Mouse (Mus musculus) heart, adult 2 months (tissue): ENCODE results near the gene Tmem203.

Experiments used
- CTCF ChIP-seq: fragments of 200-600 bp; IDR thresholded peaks from 2 replicates; pipeline ENCODE4 v1.8.1; 2022; ENCODE audit warnings: antibody characterized with exemption, mild to moderate bottlenecking, moderate library complexity
- EP300 ChIP-seq: fragments of 200-500 bp; IDR thresholded peaks from 2 replicates; pipeline ENCODE4 v1.6.1; 2011; ENCODE audit warnings: low read depth, low read length, control low read depth; ENCODE audit not compliant: insufficient read depth
- POLR2A ChIP-seq: fragments of 200-500 bp; IDR thresholded peaks from 2 replicates; pipeline ENCODE4 v1.6.1; 2011; ENCODE audit warnings: mild to moderate bottlenecking, low read depth, low read length, control low read depth; ENCODE audit not compliant: insufficient read depth

DNA sequence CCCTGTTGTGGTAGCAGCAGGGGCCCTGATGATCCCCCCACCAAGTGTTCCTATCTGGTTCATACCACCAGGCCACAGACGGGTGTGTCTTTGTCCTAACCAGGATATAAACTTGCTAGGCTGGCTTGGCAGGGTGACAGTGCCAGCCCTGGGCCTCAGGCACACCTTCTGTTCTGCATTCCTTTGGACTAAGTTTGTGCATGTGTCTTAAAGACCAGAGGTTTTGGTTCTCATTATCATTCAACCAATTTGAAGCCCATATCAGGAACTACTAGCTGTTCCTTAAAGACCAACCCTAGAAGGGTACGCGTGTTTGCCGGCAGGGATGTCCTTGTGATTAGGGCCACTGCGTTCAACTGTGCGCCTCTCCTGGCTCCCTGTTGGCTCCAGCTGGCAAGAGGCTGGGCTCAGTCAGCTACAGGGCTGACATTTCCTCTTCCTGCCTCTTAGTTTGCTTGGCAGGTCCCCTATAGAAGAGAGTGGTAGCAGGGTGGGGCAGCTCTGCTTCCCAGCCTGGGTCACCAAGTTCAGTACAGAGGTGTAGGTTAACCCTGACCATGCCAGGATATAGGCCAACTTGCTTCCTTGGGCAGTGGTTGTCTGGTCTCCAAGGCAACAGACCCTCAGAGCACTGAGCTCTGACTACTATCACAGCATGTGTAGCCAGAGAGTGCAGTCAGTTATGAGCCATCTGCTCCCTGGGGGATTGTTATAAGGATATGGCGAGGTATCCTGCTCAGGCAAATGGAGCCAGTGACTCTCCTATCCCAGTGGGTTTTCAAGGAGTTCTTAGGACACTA lies 31.8 kb downstream of the Tmem203 start:
- TF ChIP-seq EP300 (no peak), POLR2A (no peak), CTCF (no peak)
